Mouse (Mus musculus) hematopoietic stem cell, adult 5-6 weeks (primary cell): ENCODE data around the gene Tmem44. TPM values are rescaled to one million over a fixed set of nuclear protein-coding genes. Genes with fewer than 3 reads are reported as not detected.
"Not testable (repeated sequence)": the region's sequence is repeated elsewhere in the genome, so short reads cannot be mapped to it uniquely, and the experiment has no call there.

Source experiments
- ATAC-seq, 2 experiments: fragments of 125-278 bp in 1 of 2; replicated peaks in 1 of 2; 2 replicates each; pipeline ENCODE4 v1.8.0; 2016 to 2017; ENCODE audit warnings: inconsistent platforms in 2 of 2, mild to moderate bottlenecking in 2 of 2, moderate number of reproducible peaks in 2 of 2, low read depth in 1 of 2, moderate TSS enrichment in 1 of 2; ENCODE audit not compliant: low FRiP score in 2 of 2, poor library complexity in 2 of 2, severe bottlenecking in 2 of 2, insufficient read depth in 1 of 2, low TSS enrichment in 1 of 2
- total RNA-seq: library from RNA; stranded (forward); fragments of 172-1452, 232-1000 nt; gene quantifications from 2 replicates; pipeline ENCODE4 v1.2.3, GENCODE M21; 2017

The Tmem44 gene
- total RNA-seq, 1 experiment from 2014 or later, result 6.6 TPM

DNA sequence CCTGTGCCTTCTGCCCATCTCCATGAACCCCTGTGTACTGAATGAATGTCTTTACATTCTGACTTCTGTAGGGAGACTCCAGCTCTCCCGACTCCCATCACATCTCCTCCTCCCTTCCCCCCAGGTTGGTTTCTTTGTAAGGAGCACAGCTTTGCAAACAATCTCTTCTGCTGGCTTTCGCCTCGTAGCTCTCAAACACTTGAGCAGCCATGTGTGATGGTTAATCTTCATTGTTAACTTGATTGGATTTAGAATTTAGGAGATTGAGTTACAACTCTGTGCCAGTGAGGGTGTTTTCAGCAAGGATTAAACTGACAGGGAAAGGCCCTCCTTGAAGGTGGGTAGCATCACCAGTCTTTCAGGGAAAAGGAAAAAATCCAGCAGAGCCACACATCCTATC is 73.6 kb downstream of the Tmem44 start:
- ATAC-seq, result no peak

DNA sequence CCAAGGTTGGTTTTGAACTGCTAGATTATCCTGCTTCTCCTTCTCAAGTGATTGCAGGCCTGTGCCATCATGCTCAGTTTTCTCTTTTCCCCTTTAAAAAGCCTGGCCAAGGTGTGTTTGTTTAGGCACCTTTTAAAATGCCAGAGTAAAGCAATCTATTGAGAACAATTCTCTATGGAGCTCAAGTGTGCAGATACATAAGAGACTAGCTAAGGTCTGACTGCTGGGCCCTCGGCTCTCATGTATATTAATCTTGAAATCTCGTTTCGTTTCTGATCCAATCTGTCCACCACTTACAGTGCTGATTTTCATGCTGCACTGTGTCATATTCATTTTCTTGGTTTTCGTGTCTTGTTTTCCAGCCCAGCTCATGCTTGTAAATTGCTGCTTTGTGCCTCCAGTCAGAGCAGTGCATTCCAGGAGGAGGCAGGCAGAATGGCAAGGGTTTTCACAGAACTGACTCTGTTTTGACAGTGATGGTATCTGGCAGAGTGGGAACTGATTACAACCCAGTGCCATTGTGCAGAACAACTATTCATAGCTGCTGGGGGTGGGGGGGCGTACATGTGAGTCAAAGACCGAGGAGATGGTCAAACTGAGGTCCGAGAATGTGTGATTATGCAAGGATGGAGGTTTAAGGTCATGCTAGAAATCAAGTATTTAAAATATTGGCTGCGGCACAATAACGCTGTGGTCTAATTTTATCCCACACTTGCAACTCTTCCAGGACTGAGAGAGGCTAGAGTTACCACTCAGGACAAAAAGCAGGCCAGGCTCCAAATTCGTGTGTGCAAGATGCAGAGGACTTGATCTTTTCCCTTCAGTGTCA is 74.8 kb downstream of the Tmem44 start:
- ATAC-seq, result no peak

DNA sequence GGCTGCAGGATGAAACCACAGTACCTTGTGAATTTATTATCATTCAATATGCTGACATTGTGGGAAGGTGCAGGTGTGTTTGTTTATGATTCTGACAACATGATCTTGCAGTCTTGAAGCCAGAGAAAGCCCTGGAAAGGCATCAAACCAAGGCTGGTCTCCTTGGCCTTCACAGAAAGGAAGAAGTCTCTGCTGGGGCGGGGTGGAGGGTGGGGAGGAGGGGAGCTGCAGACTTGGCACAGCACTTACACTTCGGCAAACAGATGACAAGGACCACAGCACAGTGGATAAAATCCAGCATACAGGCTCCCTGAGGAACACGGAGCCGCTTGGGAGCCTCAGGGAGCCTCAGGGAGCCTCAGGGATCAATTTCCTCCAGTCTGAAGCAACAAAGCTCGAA is 78.2 kb downstream of the Tmem44 start:
- no peak for ATAC-seq

DNA sequence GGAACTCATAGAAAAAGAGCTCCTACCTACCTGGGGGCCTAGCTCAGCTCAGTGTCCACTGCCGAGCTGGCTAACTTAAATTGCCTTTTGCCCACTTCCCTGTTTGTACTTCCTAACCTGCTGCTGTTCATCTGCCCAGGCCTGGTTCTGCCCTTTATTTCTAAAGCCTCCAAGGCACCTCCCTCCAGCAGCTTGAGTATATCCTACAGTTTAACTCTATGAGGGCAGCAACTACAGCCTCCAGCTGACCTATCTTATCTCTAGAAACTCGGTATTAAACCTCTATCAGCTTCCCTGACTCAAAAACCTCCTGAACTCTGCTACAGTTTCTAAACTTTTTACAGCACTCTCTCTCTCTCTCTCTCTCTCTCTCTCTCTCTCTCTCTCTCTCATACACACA is 78.7 kb downstream of the Tmem44 start:
- ATAC-seq, result no peak

DNA sequence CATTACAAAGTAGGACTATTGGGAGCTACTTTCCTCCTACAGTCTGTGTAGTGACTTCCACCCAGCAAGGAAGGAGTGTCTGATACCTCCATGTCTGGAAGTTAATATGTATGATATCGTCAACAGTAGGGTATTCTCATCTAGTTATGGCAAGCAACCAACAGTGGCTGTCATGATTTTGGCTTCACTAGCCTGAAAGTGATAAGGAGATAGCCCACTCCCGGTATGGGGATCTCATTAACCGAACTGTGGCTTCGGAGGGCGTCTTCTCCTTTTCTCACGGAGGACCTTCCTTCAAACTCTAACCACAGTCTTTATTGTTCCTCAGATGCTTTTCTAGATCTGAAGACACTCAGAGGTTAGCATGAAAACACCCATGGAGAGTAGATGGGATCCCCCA is 81.7 kb downstream of the Tmem44 start:
- no peak for ATAC-seq

DNA sequence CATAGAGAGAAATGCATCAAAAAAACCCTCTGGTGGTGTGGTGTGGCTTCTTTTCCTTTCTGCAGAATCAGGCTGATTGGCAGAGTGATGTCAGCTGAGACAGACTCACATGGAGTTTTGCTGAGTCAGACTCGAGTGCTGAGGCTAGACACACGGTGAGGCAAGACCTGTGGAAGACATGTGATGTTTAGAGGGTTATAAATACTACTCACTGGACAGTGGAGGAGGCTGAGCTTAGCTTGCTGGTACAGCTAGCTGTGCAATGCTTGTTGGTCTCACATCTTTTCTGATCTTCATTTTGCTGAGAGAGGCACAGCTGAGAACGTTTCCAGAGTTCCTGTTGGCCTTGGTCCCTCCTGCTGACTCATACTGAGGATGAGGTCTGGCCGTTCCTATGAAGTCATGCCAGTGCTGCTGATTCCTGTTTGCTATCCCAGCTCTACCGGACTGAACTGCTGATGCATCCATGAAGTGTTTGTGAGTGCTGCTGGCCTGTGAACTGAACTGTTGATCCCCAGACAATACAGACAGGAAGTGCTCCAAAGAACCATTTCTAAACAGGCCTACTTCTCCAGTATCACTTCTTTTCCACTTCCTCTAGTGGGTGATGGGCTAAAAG is 84.9 kb downstream of the Tmem44 start:
- ATAC-seq, result no peak

DNA sequence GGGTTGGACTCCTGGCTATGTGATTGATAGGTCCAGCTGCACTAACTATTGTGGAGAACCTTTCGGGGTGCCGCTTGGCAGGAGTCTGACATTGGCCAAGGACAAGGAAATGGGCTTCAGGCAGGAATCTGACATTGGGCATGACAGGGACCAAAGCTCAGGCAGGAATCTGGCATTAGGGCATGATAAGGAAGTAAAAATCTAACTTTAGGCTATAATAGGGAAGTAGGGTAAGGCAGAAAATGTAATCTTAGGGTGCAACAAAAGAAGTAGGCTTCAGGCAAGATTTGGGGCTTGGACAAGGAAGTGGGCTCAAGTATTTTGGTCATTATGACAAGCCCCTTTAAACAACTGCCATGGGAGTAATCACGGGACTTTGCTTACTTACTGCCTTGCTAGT is 85.9 kb downstream of the Tmem44 start:
- ATAC-seq, result not testable (repeated sequence)

Other genes with a start within 250 kb of the Tmem44 start
- gene Gp5, start 240.1 kb downstream of the Tmem44 start, total RNA-seq, result 3.4 and 4.8 TPM in 2 replicates
- gene Atp13a3, start 144.9 kb downstream of the Tmem44 start, total RNA-seq, result 59.2 and 80.3 TPM in 2 replicates
- 57.5 TPM in 2 replicates for gene Lsg1, start 36.8 kb upstream of the Tmem44 start, total RNA-seq
- 12.6 and 15.2 TPM in 2 replicates for gene Fam43a, start 48.9 kb upstream of the Tmem44 start, total RNA-seq